Mouse (Mus musculus) cerebellum, adult 2 months (tissue): ENCODE data around the gene Wdr89. TPM values are rescaled to one million over a fixed set of nuclear protein-coding genes. Genes with fewer than 3 reads are reported as not detected.
A peak's percentile ranks its signal among the peaks of the same experiment; 100 is the strongest.

ENCODE experiments used
- DNase-seq, 2 experiments: peaks; one replicate each; pipeline ENCODE4 v3.0.0; 2021
- H3K27ac ChIP-seq: fragments of 200-500 bp; 2 replicates; pipeline ENCODE4 v1.5.1; 2012; ENCODE audit warnings: low read length, control low read depth, inconsistent platforms; ENCODE audit not compliant: insufficient read depth
- H3K27me3 ChIP-seq: fragments of 200-500 bp; 2 replicates; pipeline ENCODE4 v1.6.1; 2012; ENCODE audit warnings: inconsistent platforms, mild to moderate bottlenecking, low read length, moderate library complexity; ENCODE audit not compliant: control insufficient read depth, insufficient read depth
- H3K4me1 ChIP-seq: fragments of 200-500 bp; 2 replicates; pipeline ENCODE4 v1.6.1; 2011; ENCODE audit warnings: low read length; ENCODE audit not compliant: control insufficient read depth, insufficient read depth
- H3K4me3 ChIP-seq: fragments of 200-500 bp; replicated peaks from 2 replicates; pipeline ENCODE3; 2011; ENCODE audit warnings: mild to moderate bottlenecking, low read depth, low read length, control low read depth; ENCODE audit not compliant: insufficient read depth
- CTCF ChIP-seq: fragments of 200-500 bp; IDR thresholded peaks from 2 replicates; pipeline ENCODE4 v1.5.1; 2011; ENCODE audit warnings: low read depth, mild to moderate bottlenecking, control low read depth, low read length, moderate library complexity, borderline replicate concordance; ENCODE audit not compliant: insufficient read depth
- POLR2A ChIP-seq: fragments of 200-500 bp; IDR thresholded peaks from 2 replicates; pipeline ENCODE4 v1.6.1; 2011; ENCODE audit warnings: low read length, control low read depth, borderline replicate concordance; ENCODE audit not compliant: insufficient read depth
- WGBS: fragments of 180-500 bp; shearing (Covaris S2); methylation state at CpG from one replicate; pipeline ENCODE4 v1.1.7; 2018; 5-methylcytosine and 5-hydroxymethylcytosine counted together
- polyA plus RNA-seq: library from polyadenylated mRNA; depleted of rRNA; stranded (reverse); fragments of >200 nt; gene quantifications from 2 replicates; pipeline ENCODE4 v1.2.3, GENCODE M21; 2012

Gene Wdr89
- polyA plus RNA-seq, 1 experiment, result 5.4 TPM

DNA sequence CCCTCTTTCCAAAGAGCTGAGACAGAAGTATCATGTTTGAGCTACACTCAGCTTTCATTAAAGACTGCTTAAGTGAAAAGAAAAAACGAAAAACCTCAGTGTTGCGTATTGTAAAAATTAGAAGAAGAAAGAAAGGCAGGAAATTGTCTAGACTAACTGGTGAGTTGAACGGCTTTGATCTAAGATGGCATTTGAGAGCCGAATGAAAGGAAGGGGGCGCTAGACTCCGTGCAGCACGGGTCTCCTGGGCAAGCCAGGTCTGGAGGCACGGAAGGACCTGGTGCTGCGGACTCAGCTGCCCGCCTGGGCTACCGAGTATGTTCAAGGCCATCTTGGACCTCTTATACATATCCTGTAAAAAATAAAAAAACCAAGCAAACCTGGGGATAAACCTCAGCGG lies 21.1 kb downstream of the Wdr89 start:
- 64% methylated on average over 12 of the region's 12 CpGs for WGBS
- Histone ChIP-seq H3K4me3 (no peak overlapping the region), H3K4me1 (no peaks in the 10 kb centered on the region), H3K27me3 (no peaks in the 10 kb centered on the region), H3K27ac (no peak overlapping the region)
- DNase-seq, result no peak
- TF ChIP-seq CTCF (no peak), POLR2A (no peak)

DNA sequence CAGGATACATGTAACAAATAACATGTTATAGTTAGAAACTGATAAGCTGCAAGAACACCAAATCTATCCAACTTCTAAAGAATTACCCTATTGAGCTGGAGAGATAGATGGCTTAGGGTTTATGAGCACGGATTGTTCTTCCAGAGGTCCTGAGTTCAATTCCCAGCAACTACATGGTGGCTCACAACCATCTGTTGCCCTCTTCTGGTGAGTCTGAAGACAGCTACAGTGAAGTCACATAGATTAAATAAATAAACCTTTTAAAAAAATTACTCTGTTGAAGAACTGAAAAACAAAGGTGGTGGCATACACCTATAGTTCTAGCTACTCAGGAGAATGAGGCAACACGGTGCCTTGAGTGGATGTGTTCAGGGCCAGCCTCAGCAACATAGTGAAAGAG lies 21.7 kb downstream of the Wdr89 start:
- Histone ChIP-seq H3K4me3 (no peak overlapping the region), H3K4me1 (no peaks in the 10 kb centered on the region), H3K27me3 (no peaks in the 10 kb centered on the region), H3K27ac (no peak overlapping the region)
- 84% methylated on average over 2 of the region's 2 CpGs for WGBS
- no peak for DNase-seq
- TF ChIP-seq CTCF (no peak), POLR2A (no peak)

DNA sequence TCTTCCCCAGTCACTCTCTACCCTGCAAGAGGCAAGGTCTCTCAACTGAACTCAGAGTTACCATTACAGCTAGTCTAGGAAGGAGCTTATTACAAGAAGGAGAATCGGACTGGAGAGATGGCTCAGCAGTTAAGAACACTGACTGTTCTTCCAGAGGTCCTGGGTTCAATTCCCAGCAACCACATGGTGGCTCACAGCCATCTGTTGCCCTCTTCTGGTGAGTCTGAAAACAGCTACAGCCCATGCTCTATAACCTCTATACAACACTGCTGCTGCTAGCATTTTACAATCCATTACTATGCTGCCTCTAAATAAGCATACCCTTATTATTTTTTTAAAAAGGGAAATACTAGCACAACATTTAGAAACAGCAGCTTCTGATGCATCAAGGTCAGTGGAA lies 23.6 kb downstream of the Wdr89 start:
- Histone ChIP-seq H3K27me3 (no peaks in the 10 kb centered on the region), H3K4me1 (no peaks in the 10 kb centered on the region), H3K27ac (no peak overlapping the region), H3K4me3 (no peak overlapping the region)
- WGBS, result 94% methylated on average over 1 of the region's 1 CpGs
- TF ChIP-seq POLR2A (no peak), CTCF (peak; percentile 28; the same call in 1 of the 2 replicates)
- no peak for DNase-seq

DNA sequence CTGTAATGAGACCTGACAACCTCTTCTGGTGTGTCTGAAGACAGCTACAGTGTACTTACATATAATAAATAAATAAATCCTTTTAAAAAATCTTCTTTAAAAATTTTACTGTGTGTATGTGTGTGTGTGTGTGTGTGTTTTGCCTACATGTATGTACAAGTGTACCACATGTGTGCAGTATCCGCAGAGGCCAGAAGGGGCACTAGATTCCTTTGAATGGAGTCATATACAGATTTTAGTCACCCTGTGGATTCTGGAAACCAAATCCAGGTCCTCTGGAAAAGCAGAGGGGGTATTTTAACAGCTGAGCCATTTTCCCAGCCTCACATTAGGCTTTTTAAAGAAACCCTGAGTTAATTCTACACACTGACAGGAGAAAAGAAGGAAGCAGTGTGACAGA lies 27.6 kb downstream of the Wdr89 start:
- Histone ChIP-seq H3K4me1 (no peaks in the 10 kb centered on the region), H3K27ac (no peak overlapping the region), H3K4me3 (no peak overlapping the region), H3K27me3 (no peaks in the 10 kb centered on the region)
- TF ChIP-seq CTCF, result no peak
- TF ChIP-seq POLR2A, result no peak
- no peak for DNase-seq
- WGBS, result 96% methylated on average over 1 of the region's 1 CpGs

DNA sequence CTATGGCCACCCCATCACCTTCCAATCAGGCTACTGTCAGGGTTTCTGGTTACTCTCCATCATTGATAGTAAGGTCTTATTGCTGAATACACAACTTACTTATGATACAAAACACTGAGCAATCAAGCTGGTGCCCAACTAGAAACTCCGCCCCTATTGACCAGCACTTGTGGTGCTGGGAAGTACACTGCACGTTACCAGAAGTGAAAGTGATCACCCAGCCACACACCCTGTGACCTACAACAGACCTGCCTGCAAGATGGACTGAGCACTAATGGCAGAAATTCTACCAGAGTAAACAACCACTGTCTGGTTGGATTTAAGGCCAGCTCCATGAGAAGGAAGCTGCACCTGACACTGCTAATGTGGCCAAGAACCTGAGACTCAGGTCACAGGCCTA lies 31.0 kb downstream of the Wdr89 start:
- no peak for TF ChIP-seq POLR2A
- TF ChIP-seq CTCF, result no peak
- Histone ChIP-seq H3K4me3 (no peak overlapping the region), H3K27ac (no peak overlapping the region), H3K4me1 (no peaks in the 10 kb centered on the region), H3K27me3 (no peaks in the 10 kb centered on the region)
- no peak for DNase-seq
- 96% methylated on average over 2 of the region's 2 CpGs for WGBS

DNA sequence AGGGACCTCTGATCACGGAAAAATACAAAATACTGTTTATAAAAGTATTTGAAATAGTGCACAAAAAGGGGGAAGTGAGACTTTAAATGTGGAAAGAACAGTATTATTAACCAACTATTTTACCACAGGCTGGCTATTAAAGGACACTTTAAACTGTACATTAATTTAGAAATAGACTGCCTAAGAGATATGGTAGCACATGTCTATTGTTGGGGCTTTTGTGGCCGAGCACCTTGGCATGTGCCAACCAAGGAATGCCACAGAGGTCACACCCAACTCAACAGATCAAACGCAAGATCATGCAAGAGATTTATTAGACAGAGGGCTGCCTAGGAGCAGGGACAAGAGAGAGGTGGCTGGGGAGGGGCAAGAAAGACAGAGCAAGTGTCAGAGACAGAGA lies 32.2 kb downstream of the Wdr89 start:
- TF ChIP-seq POLR2A (no peak), CTCF (no peak)
- H3K27ac ChIP-seq, result no peak overlapping the region
- no peaks in the 10 kb centered on the region for H3K4me1 ChIP-seq
- H3K27me3 ChIP-seq, result no peaks in the 10 kb centered on the region
- WGBS, result 90% methylated on average over 3 of the region's 3 CpGs
- H3K4me3 ChIP-seq, result no peak overlapping the region
- DNase-seq, result no peak

DNA sequence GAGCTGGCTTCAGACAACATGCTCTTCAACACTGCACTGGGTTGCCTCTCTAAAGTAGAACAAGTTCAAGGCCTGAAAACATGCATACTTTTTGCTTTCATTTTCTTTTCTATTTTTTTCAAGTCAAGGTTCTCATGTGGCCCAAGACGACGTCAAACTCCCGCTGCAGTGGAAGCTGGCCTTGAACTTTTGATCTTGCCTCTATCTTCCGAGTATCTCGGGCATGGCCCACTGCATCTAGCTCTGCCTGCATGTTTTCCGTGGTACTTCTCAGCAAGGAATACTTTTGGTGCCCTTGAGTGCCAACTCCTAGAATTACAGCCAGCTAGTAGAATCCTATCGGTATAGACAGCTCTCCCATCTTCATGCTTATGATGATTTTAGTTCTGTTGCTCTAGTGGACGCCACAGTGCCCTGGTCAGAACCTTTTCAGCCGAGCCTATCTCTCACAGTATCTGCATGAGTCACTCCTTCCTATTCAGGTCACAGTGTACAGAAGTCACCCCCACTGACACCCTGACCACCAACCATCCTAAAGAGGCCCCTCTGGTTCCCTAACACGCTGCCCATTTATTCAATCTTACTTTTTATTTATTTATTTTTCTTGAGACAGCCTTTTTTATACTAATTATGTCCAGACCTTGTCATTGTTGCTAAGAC lies 33.4 kb downstream of the Wdr89 start:
- TF ChIP-seq CTCF (no peak), POLR2A (no peak)
- Histone ChIP-seq H3K4me1 (no peaks in the 10 kb centered on the region), H3K4me3 (no peak overlapping the region), H3K27me3 (no peaks in the 10 kb centered on the region), H3K27ac (no peak overlapping the region)
- 90% methylated on average over 10 of the region's 10 CpGs for WGBS
- DNase-seq, result no peak

DNA sequence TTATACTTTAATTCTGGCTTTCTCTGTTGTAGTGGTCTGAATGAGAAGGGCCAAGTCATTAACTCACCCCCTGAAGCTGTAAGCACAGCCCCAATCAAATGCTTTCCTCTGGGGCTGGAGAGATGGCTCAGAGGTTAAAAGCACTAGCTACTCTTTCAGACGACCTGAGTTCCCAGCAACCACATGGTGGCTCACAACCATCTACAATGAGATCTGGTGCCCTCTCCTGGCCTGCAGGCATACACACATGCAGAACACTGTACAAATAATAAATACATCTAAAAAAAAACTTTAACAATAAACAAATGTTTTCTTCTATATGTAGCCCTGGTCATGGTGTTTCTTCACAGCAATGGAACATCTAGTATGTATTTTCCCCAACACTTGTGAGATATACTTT lies 39.7 kb downstream of the Wdr89 start:
- TF ChIP-seq POLR2A, result no peak
- TF ChIP-seq CTCF, result no peak
- no peaks in the 10 kb centered on the region; the same call in 1 of the 2 replicates for H3K4me1 ChIP-seq
- no peak for DNase-seq
- no peaks in the 10 kb centered on the region for H3K27me3 ChIP-seq
- no peak overlapping the region for H3K27ac ChIP-seq
- WGBS, result 62% methylated on average over 1 of the region's 1 CpGs
- no peak overlapping the region for H3K4me3 ChIP-seq

DNA sequence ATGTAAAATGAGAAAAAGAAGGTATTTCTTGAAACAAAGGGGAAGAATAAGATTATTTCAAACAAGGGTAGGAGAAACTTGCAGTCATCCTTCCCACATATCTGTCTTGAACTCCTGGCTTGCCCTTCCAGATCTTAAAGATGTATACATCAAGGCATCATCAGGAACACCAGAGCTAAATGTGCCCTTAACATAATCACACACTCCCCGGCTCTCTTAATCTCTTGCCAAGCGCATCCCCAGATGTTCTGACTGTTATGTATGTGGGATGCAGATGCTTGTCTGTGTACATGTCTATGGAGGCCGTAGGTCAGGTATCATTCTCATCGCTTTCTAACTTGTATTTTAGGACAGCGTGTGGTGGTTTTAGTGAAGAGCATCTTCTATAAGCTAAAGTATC lies 46.0 kb downstream of the Wdr89 start:
- H3K27ac ChIP-seq, result no peak overlapping the region
- TF ChIP-seq POLR2A (no peak), CTCF (no peak)
- H3K27me3 ChIP-seq, result no peaks in the 10 kb centered on the region
- H3K4me3 ChIP-seq, result no peak overlapping the region
- WGBS, result 91% methylated on average over 5 of the region's 5 CpGs
- DNase-seq, result no peak
- no peaks in the 10 kb centered on the region; the same call in 1 of the 2 replicates for H3K4me1 ChIP-seq
